Mouse (Mus musculus) hindbrain, embryonic 15.5 days (tissue): ENCODE measurements around the gene Gm10134. TPM values are rescaled to one million over a fixed set of nuclear protein-coding genes. Genes with fewer than 3 reads are reported as not detected.

ENCODE experiments used
- ATAC-seq: fragments of 200-750 bp; cut with Nextera tagmentation; 2 replicates; pipeline ENCODE4 v1.8.0; 2017; ENCODE audit warnings: low read depth, moderate number of reproducible peaks, moderate TSS enrichment; ENCODE audit not compliant: low FRiP score
- H3K27ac ChIP-seq: fragments of 300-500 bp; sonication (generic); replicated peaks from 2 replicates; pipeline ENCODE4 v1.5.1; 2015; ENCODE audit warnings: mild to moderate bottlenecking, inconsistent platforms
- H3K27me3 ChIP-seq: fragments of 300-500 bp; sonication (generic); 2 replicates; pipeline ENCODE4 v1.6.1; 2015; ENCODE audit warnings: control low read depth, inconsistent platforms
- H3K36me3 ChIP-seq: fragments of 300-500 bp; sonication (generic); 2 replicates; pipeline ENCODE4 v1.6.1; 2015; ENCODE audit warnings: control low read depth, inconsistent platforms
- H3K4me1 ChIP-seq: fragments of 300-500 bp; sonication (generic); replicated peaks from 2 replicates; pipeline ENCODE4 v1.6.1; 2015; ENCODE audit warnings: control low read depth, inconsistent platforms
- H3K4me2 ChIP-seq: fragments of 300-500 bp; sonication (generic); 2 replicates; pipeline ENCODE4 v1.6.1; 2015; ENCODE audit warnings: moderate library complexity, mild to moderate bottlenecking, inconsistent platforms
- H3K4me3 ChIP-seq: fragments of 300-500 bp; sonication (generic); 2 replicates; pipeline ENCODE4 v1.5.1; 2015; ENCODE audit warnings: mild to moderate bottlenecking, inconsistent platforms
- H3K9ac ChIP-seq: fragments of 300-500 bp; sonication (generic); 2 replicates; pipeline ENCODE4 v1.6.1; 2015; ENCODE audit warnings: inconsistent platforms
- H3K9me3 ChIP-seq: fragments of 300-500 bp; sonication (generic); 2 replicates; pipeline ENCODE4 v1.6.1; 2016; ENCODE audit warnings: control low read depth, inconsistent platforms
- WGBS: fragments of 180-500 bp; shearing (Covaris S2); methylation state at CpG from one replicate; pipeline ENCODE4 v1.1.7; 2015; 5-methylcytosine and 5-hydroxymethylcytosine counted together
- polyA plus RNA-seq: library from polyadenylated mRNA; unstranded; fragments of >200 nt; fragmentation: Nextera tagmentation; extraction: Ambion mirVana; gene quantifications from 2 replicates; pipeline ENCODE4 v1.2.1, GENCODE M21; 2015

Gene Gm10134
- polyA plus RNA-seq, 1 experiment from 2014 or later = 2.7 TPM

- H3K4me3 ChIP-seq = no peak overlapping the region
- H3K9ac ChIP-seq = no peak overlapping the region
- H3K4me1 ChIP-seq = 0 out of 2 replicates have a peak, but pooled peaks cover 5% of the 10 kb centered on the region
- 53% methylated on average over 11 of the region's 11 CpGs for WGBS
- H3K4me2 ChIP-seq = no peak overlapping the region
- no peak overlapping the region for H3K27ac ChIP-seq
- H3K36me3 ChIP-seq = peaks cover 92% of the 10 kb centered on the region
- ATAC-seq = 0 out of 2 replicates have a peak, but pooled peaks have one; percentile 28
- no peaks in the 10 kb centered on the region for H3K9me3 ChIP-seq
- H3K27me3 ChIP-seq = no peaks in the 10 kb centered on the region
Measured at GRCm38 (mm10) chr2:28547237-28548172, 41.6 kb downstream of the Gm10134 start.

DNA sequence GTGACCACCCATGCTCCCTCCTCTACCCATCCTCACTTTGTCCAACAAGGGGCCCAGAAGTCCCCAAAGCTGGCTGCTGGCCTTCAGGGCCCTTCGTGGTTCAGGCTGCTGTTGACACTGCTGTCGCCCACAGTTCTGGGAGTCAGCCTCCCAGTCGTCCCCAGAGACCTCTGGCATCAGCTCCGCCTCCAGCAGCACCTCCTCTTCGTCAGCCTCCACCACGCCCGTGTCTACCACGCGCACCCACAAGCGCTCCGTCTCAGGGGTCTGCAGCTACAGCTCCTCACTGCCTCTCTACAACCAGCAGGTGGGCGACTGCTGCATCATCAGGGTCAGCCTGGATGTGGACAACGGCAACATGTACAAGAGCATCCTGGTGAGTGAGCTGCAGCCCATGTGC, 43.3 kb downstream of the Gm10134 start:
- no peak for ATAC-seq
- 93% methylated on average over 13 of the region's 13 CpGs for WGBS

DNA sequence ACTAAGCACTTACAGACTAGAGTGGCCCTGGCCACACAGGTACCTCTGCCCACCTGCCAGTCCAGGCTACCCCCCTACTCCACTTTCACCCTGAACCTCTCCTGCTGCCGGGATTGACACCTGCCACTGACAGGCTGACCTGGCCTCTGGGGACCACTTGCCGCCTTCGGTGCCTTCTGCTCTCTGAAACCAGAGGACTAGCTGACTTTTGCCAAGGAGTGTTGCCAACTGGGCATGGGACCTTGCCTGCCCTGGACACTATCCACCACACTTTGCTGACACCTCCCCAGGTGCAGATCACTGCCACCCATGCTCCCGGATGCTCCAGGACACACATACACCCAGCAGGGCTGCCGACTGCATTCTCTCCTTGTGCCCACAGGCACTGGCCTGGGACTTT, 46.4 kb downstream of the Gm10134 start:
- ATAC-seq = no peak
- Histone ChIP-seq H3K4me3 (no peak overlapping the region), H3K4me2 (no peak overlapping the region), H3K4me1 (0 out of 2 replicates have a peak, but pooled peaks cover 4% of the 10 kb centered on the region), H3K36me3 (peaks cover 75% of the 10 kb centered on the region), H3K27ac (no peak overlapping the region), H3K9me3 (no peaks in the 10 kb centered on the region), H3K27me3 (no peaks in the 10 kb centered on the region), H3K9ac (no peak overlapping the region)
- 91% methylated on average over 5 of the region's 5 CpGs for WGBS

More for the DNA sequence above, 43.3 kb downstream of the Gm10134 start:
- no peak overlapping the region for H3K4me2 ChIP-seq
- H3K9me3 ChIP-seq = no peaks in the 10 kb centered on the region
- no peak overlapping the region for H3K27ac ChIP-seq
- no peaks in the 10 kb centered on the region for H3K27me3 ChIP-seq
- no peak overlapping the region for H3K4me3 ChIP-seq
- H3K4me1 ChIP-seq = 0 out of 2 replicates have a peak, but pooled peaks cover 5% of the 10 kb centered on the region
- peaks cover 93% of the 10 kb centered on the region for H3K36me3 ChIP-seq
- H3K9ac ChIP-seq = no peak overlapping the region

Other genes with a start within 250 kb of the Gm10134 start
- 16.3 and 17.4 TPM in 2 replicates for gene Ppp1r26, start 59.3 kb upstream of the Gm10134 start, polyA plus RNA-seq
- gene 1700007K13Rik, start 39.8 kb upstream of the Gm10134 start, polyA plus RNA-seq = 2.8 and 3.6 TPM in 2 replicates
- gene Mrps2, start 38.0 kb upstream of the Gm10134 start, polyA plus RNA-seq = 49.2 and 51.0 TPM in 2 replicates
- 1.1 and 2.2 TPM in 2 replicates for gene Gbgt1, start 9.2 kb upstream of the Gm10134 start, polyA plus RNA-seq
- 90.6 and 93.2 TPM in 2 replicates for gene Ralgds, start 7.0 kb downstream of the Gm10134 start, polyA plus RNA-seq
- gene Cel, start 57.3 kb downstream of the Gm10134 start, polyA plus RNA-seq = 0.14 and 0.22 TPM in 2 replicates
- 41.6 and 42.8 TPM in 2 replicates for gene Gtf3c5, start 77.7 kb downstream of the Gm10134 start, polyA plus RNA-seq
- 0.33 and 0.36 TPM in 2 replicates for gene Gfi1b, start 115.9 kb downstream of the Gm10134 start, polyA plus RNA-seq
- gene Tsc1, start 135.1 kb downstream of the Gm10134 start, polyA plus RNA-seq = 31.7 and 32.4 TPM in 2 replicates
- gene Spaca9, start 193.6 kb downstream of the Gm10134 start, polyA plus RNA-seq = 2.8 and 3.9 TPM in 2 replicates
- 1.9 and 2.1 TPM in 2 replicates for gene Ak8, start 194.1 kb downstream of the Gm10134 start, polyA plus RNA-seq